ENCODE assay signal across 20 mouse cellular contexts in the genomic region with DNA sequence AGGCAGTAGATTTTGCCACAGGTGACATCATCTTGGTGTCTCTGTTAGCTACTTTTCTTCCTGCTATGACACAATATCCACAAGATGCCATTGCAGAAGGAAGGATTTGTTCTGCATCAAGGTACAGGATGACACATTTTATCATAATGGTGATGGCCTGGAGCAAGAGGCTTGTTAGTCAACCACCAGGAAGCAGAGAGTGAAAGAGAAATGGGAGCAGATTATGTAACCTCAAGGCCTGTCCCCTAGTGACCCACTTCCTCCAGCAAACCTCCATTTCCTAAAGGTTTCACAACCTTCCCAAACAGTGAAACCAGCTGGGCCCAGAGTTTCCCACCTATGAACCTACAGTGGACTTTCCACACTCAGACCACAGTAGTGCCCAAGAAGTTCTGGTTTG.
A peak's percentile ranks its signal among the peaks of the same experiment; 100 is the strongest.
DNase-seq lines count a peak whose midpoint lies in the region; ATAC-seq lines count a peak whose summit lies in the region.
"Had no signal": no experiment of that assay in that cellular context is flagged by ENCODE, and none has a peak within 500 bp of the region (broad histone marks: within the 10 kb centered on the region; RNA-seq: fewer than 3 reads in every experiment).

No protein-coding gene starts in this region.

- H3K9ac ChIP-seq in liver, embryonic 16.5 days (ENCODE audit: low read depth, low read length) = no peak overlapping the region
- H3K9ac ChIP-seq in liver, embryonic 12.5 days = no peak overlapping the region
- H3K9ac ChIP-seq: heart, embryonic 13.5 days; limb, embryonic 12.5 days had no signal

- H3K4me1 ChIP-seq in liver, embryonic 16.5 days (ENCODE audit: control insufficient read depth, low read depth, low read length) = peaks cover 12% of the 10 kb centered on the region
- peaks cover 32% of the 10 kb centered on the region for H3K4me1 ChIP-seq in liver, embryonic 12.5 days
- H3K4me1 ChIP-seq in limb, embryonic 10.5 days = no peaks in the 10 kb centered on the region
- no peaks in the 10 kb centered on the region for H3K4me1 ChIP-seq in midbrain, embryonic 10.5 days
- H3K4me1 ChIP-seq: limb, embryonic 12.5 days had no signal

- no peaks in the 10 kb centered on the region for H3K9me3 ChIP-seq in liver, embryonic 16.5 days (replicated peaks; ENCODE audit: control insufficient read depth, low read length)
- no peaks in the 10 kb centered on the region for H3K9me3 ChIP-seq in liver, embryonic 12.5 days (replicated peaks)
- H3K9me3 ChIP-seq in limb, embryonic 10.5 days (replicated peaks) = no peaks in the 10 kb centered on the region
- no peaks in the 10 kb centered on the region for H3K9me3 ChIP-seq in midbrain, embryonic 10.5 days (replicated peaks)
- H3K9me3 ChIP-seq: G1E; heart, embryonic 13.5 days; limb, embryonic 12.5 days had no signal

- H3K27ac ChIP-seq in liver, embryonic 16.5 days (ENCODE audit: low read length) = no peak overlapping the region
- no peak overlapping the region for H3K27ac ChIP-seq in liver, embryonic 12.5 days
- H3K27ac ChIP-seq in limb, embryonic 10.5 days = no peak overlapping the region
- H3K27ac ChIP-seq in midbrain, embryonic 10.5 days (replicated peaks) = no peak overlapping the region
- H3K27ac ChIP-seq: heart, embryonic 13.5 days; hindbrain, postnatal 0 days; limb, embryonic 12.5 days had no signal

- H3K4me2 ChIP-seq in liver, embryonic 16.5 days (ENCODE audit: low read depth, low read length) = no peak overlapping the region
- H3K4me2 ChIP-seq in liver, embryonic 12.5 days = no peak overlapping the region
- H3K4me2 ChIP-seq: heart, embryonic 13.5 days; limb, embryonic 12.5 days had no signal

- peak; percentile 43; the same call in 1 of the 2 replicates for ATAC-seq in liver, embryonic 16.5 days (ENCODE audit: low read depth)
- no peak for ATAC-seq in liver, embryonic 12.5 days
- ATAC-seq: forebrain, embryonic 16.5 days had no signal

- DNase-seq in embryo, embryonic 10 days (ENCODE audit: low spot score) = peak; percentile 2
- DNase-seq in embryo, embryonic 9.5 days (ENCODE audit: extremely low spot score) = no peak
- DNase-seq in limb, embryonic 10.5 days (ENCODE audit: low spot score) = peak; percentile 9
- DNase-seq in frontal cortex, postnatal 25 days (ENCODE audit: low spot score in 2 of 2) = no peak
- DNase-seq in midbrain, embryonic 10.5 days (ENCODE audit: low spot score) = no peak
- DNase-seq: adrenal gland, postnatal 36 days; cerebellum, adult 8-10 months; heart, postnatal 36 days; kidney, adult 8-10 months; kidney, postnatal 14 days; lung, adult 2 months; retina, postnatal 1 day; thymus, postnatal 25 days had no signal

- no peak overlapping the region for H3K4me3 ChIP-seq in liver, embryonic 16.5 days (ENCODE audit: low read depth, low read length)
- no peak overlapping the region for H3K4me3 ChIP-seq in liver, embryonic 12.5 days
- H3K4me3 ChIP-seq in limb, embryonic 10.5 days = no peak overlapping the region
- H3K4me3 ChIP-seq in midbrain, embryonic 10.5 days = no peak overlapping the region
- H3K4me3 ChIP-seq: heart, embryonic 13.5 days; limb, embryonic 12.5 days had no signal

- no peaks in the 10 kb centered on the region for H3K27me3 ChIP-seq in liver, embryonic 16.5 days (ENCODE audit: control insufficient read depth, insufficient read depth, low read depth, low read length)
- H3K27me3 ChIP-seq in liver, embryonic 12.5 days (replicated peaks) = no peaks in the 10 kb centered on the region
- H3K27me3 ChIP-seq in limb, embryonic 10.5 days (ENCODE audit: low read depth, poor library complexity, severe bottlenecking) = no peaks in the 10 kb centered on the region
- no peaks in the 10 kb centered on the region for H3K27me3 ChIP-seq in midbrain, embryonic 10.5 days (ENCODE audit: low read depth, poor library complexity, severe bottlenecking)
- H3K27me3 ChIP-seq: heart, embryonic 13.5 days; limb, embryonic 12.5 days had no signal

- H3K36me3 ChIP-seq in liver, embryonic 16.5 days (ENCODE audit: control insufficient read depth, insufficient read depth) = no peaks in the 10 kb centered on the region
- H3K36me3 ChIP-seq in liver, embryonic 12.5 days = no peaks in the 10 kb centered on the region
- H3K36me3 ChIP-seq in limb, embryonic 10.5 days = no peaks in the 10 kb centered on the region
- no peaks in the 10 kb centered on the region for H3K36me3 ChIP-seq in midbrain, embryonic 10.5 days
- H3K36me3 ChIP-seq: G1E; heart, embryonic 13.5 days; limb, embryonic 12.5 days had no signal

Comparison
In these comparisons a context has a peak if more than half of its experiments do, and no peak if none do; other contexts are left out.
1. DNase-seq: peak in embryo, embryonic 10 days (single experiment) and limb, embryonic 10.5 days (single experiment); none in embryo, embryonic 9.5 days (single experiment), frontal cortex, postnatal 25 days (0 of 2) and midbrain, embryonic 10.5 days (single experiment).